Mouse (Mus musculus) MEL (cell line): Measurements from ENCODE around the gene Spag17. TPM values are rescaled to one million over a fixed set of nuclear protein-coding genes. Genes with fewer than 3 reads are reported as not detected.
A peak's percentile ranks its signal among the peaks of the same experiment; 100 is the strongest.

Experiments
- DNase-seq: peaks from one replicate; pipeline ENCODE4 v3.0.0; 2011; ENCODE audit warnings: low read depth, low spot score
- H3K27ac ChIP-seq: 2 replicates; pipeline ENCODE4 v1.5.1; 2012; ENCODE audit warnings: low read depth, mild to moderate bottlenecking, control low read depth, low read length, moderate library complexity; ENCODE audit not compliant: control insufficient read depth
- H3K27me3 ChIP-seq, 2 experiments: fragments of 150-350 bp in 1 of 2; sonication (generic) in 1 of 2; 2 replicates each; pipeline ENCODE4 v1.6.1; 2012; ENCODE audit warnings: low read length in 2 of 2, mild to moderate bottlenecking in 2 of 2, improper control_type of control experiment in 1 of 2, moderate library complexity in 1 of 2; ENCODE audit not compliant: insufficient read depth in 2 of 2, control insufficient read depth in 1 of 2
- H3K36me3 ChIP-seq, 2 experiments: 2 replicates each; pipeline ENCODE4 v1.6.1; 2012 to 2014; ENCODE audit warnings: low read length in 2 of 2, improper control_type of control experiment in 1 of 2, inconsistent platforms in 1 of 2, mild to moderate bottlenecking in 1 of 2; ENCODE audit not compliant: insufficient read depth in 2 of 2, control insufficient read depth in 1 of 2
- H3K4me1 ChIP-seq, 2 experiments: fragments of 150-350 bp in 1 of 2; sonication (generic) in 1 of 2; 2 replicates each; pipeline ENCODE4 v1.6.1; 2012; ENCODE audit warnings: low read length in 2 of 2, improper control_type of control experiment in 1 of 2, mild to moderate bottlenecking in 1 of 2; ENCODE audit not compliant: insufficient read depth in 2 of 2, control insufficient read depth in 1 of 2
- H3K4me3 ChIP-seq, 2 experiments: fragments of 150-350 bp in 1 of 2; sonication (generic) in 1 of 2; 2 replicates each; pipeline ENCODE4 v1.5.1; 2012; ENCODE audit warnings: low read depth in 2 of 2, low read length in 2 of 2, mild to moderate bottlenecking in 2 of 2, moderate library complexity in 2 of 2, control low read depth in 1 of 2, improper control_type of control experiment in 1 of 2; ENCODE audit not compliant: control insufficient read depth in 1 of 2, insufficient read depth in 1 of 2
- H3K79me2 ChIP-seq: 2 replicates; pipeline ENCODE4 v1.6.1; 2012; ENCODE audit warnings: mild to moderate bottlenecking, low read length, moderate library complexity; ENCODE audit not compliant: control insufficient read depth, poor library complexity, insufficient read depth
- H3K9ac ChIP-seq: 2 replicates; pipeline ENCODE4 v1.6.1; 2012; ENCODE audit warnings: low read depth, mild to moderate bottlenecking, control low read depth, low read length, moderate library complexity; ENCODE audit not compliant: control insufficient read depth, poor library complexity, severe bottlenecking
- H3K9me3 ChIP-seq: fragments of 150-350 bp; sonication (generic); replicated peaks from 2 replicates; pipeline ENCODE4 v1.6.1; 2012; ENCODE audit warnings: mild to moderate bottlenecking, low read length, improper control_type of control experiment, moderate library complexity; ENCODE audit not compliant: insufficient read depth
- BHLHE40 ChIP-seq: IDR thresholded peaks from 2 replicates; pipeline ENCODE4 v1.6.1; 2012; ENCODE audit warnings: low read depth, mild to moderate bottlenecking, inconsistent platforms, low read length, improper control_type of control experiment, borderline replicate concordance
- CTCF ChIP-seq, 3 experiments: IDR thresholded peaks in 2 of 3; conservative IDR thresholded peaks in 1 of 3; 2 replicates each; pipeline ENCODE4 v1.5.1; 2011 to 2012; ENCODE audit warnings: low read length in 3 of 3, low read depth in 2 of 3, mild to moderate bottlenecking in 2 of 3, improper control_type of control experiment in 1 of 3, inconsistent platforms in 1 of 3, mixed read lengths in 1 of 3, moderate library complexity in 1 of 3; ENCODE audit not compliant: control insufficient read depth in 1 of 3, insufficient read depth in 1 of 3, poor library complexity in 1 of 3, severe bottlenecking in 1 of 3
- E2F4 ChIP-seq: IDR thresholded peaks from 2 replicates; pipeline ENCODE4 v1.6.1; 2011; ENCODE audit warnings: low read depth, low read length, improper control_type of control experiment, borderline replicate concordance
- ELF1 ChIP-seq: IDR thresholded peaks from 2 replicates; pipeline ENCODE4 v1.6.1; 2014; ENCODE audit warnings: low read depth, mild to moderate bottlenecking, inconsistent platforms, low read length, improper control_type of control experiment, moderate library complexity
- EP300 ChIP-seq, 2 experiments: IDR thresholded peaks; 2 replicates each; pipeline ENCODE4 v1.6.1; 2011; ENCODE audit warnings: improper control_type of control experiment in 2 of 2, low read length in 2 of 2, low read depth in 1 of 2, mild to moderate bottlenecking in 1 of 2
- ETS1 ChIP-seq: IDR thresholded peaks from 2 replicates; pipeline ENCODE4 v1.6.1; 2012; ENCODE audit warnings: low read depth, mild to moderate bottlenecking, inconsistent platforms, low read length, improper control_type of control experiment, moderate library complexity
- GABPA ChIP-seq: IDR thresholded peaks from 2 replicates; pipeline ENCODE4 v1.6.1; 2012; ENCODE audit warnings: low read depth, mild to moderate bottlenecking, inconsistent platforms, low read length, improper control_type of control experiment, moderate library complexity
- HCFC1 ChIP-seq: IDR thresholded peaks from 2 replicates; pipeline ENCODE4 v1.6.1; 2012; ENCODE audit warnings: low read depth, mild to moderate bottlenecking, inconsistent platforms, low read length, improper control_type of control experiment, moderate library complexity
- JUND ChIP-seq: IDR thresholded peaks from 2 replicates; pipeline ENCODE4 v1.6.1; 2011; ENCODE audit warnings: low read depth, mild to moderate bottlenecking, improper control_type of control experiment, low read length
- KAT2A ChIP-seq: conservative IDR thresholded peaks from 2 replicates; pipeline ENCODE4 v1.6.1; 2012; ENCODE audit warnings: low read depth, low read length, improper control_type of control experiment, inconsistent platforms
- MAFK ChIP-seq: IDR thresholded peaks from 2 replicates; pipeline ENCODE4 v1.6.1; 2011; ENCODE audit warnings: low read depth, mild to moderate bottlenecking, low read length, improper control_type of control experiment, borderline replicate concordance
- POLR2A ChIP-seq, 2 experiments: IDR thresholded peaks; 2 replicates each; pipeline ENCODE4 v1.6.1; 2011 to 2012; ENCODE audit warnings: low read length in 2 of 2, mild to moderate bottlenecking in 2 of 2, control low read depth in 1 of 2, improper control_type of control experiment in 1 of 2, low read depth in 1 of 2, moderate library complexity in 1 of 2; ENCODE audit not compliant: control insufficient read depth in 1 of 2, insufficient read depth in 1 of 2, poor library complexity in 1 of 2
- POLR2AphosphoS5 ChIP-seq: IDR thresholded peaks from 2 replicates; pipeline ENCODE4 v1.6.1; 2012; ENCODE audit warnings: low read depth, borderline replicate concordance, mild to moderate bottlenecking, inconsistent platforms, low read length, moderate library complexity, mixed read lengths
- RAD21 ChIP-seq: IDR thresholded peaks from 2 replicates; pipeline ENCODE4 v1.6.1; 2011; ENCODE audit warnings: mild to moderate bottlenecking, low read depth, low read length, improper control_type of control experiment
- RCOR1 ChIP-seq: IDR thresholded peaks from 2 replicates; pipeline ENCODE4 v1.6.1; 2012; ENCODE audit warnings: low read depth, mild to moderate bottlenecking, inconsistent platforms, low read length, improper control_type of control experiment
- SMC3 ChIP-seq: IDR thresholded peaks from 2 replicates; pipeline ENCODE4 v1.6.1; 2011; ENCODE audit warnings: low read depth, low read length, improper control_type of control experiment
- TCF12 ChIP-seq: IDR thresholded peaks from 2 replicates; pipeline ENCODE4 v1.6.1; 2014; ENCODE audit warnings: low read depth, mild to moderate bottlenecking, inconsistent platforms, low read length, improper control_type of control experiment, moderate library complexity
- USF1 ChIP-seq: IDR thresholded peaks from 2 replicates; pipeline ENCODE4 v1.6.1; 2014; ENCODE audit warnings: low read depth, mild to moderate bottlenecking, inconsistent platforms, low read length, improper control_type of control experiment, moderate library complexity
- ZKSCAN1 ChIP-seq: IDR thresholded peaks from 2 replicates; pipeline ENCODE4 v1.6.1; 2012; ENCODE audit warnings: low read depth, mild to moderate bottlenecking, inconsistent platforms, low read length, improper control_type of control experiment, moderate library complexity
- ZMIZ1 ChIP-seq: IDR thresholded peaks from 2 replicates; pipeline ENCODE4 v1.6.1; 2012; ENCODE audit warnings: low read depth, mild to moderate bottlenecking, inconsistent platforms, low read length, improper control_type of control experiment, moderate library complexity
- polyA plus RNA-seq, 2 experiments: library from polyadenylated mRNA; stranded (reverse) in 1 of 2; unstranded in 1 of 2; fragments of >175 nt in 1 of 2; fragments of >200 nt in 1 of 2; gene quantifications; 2 replicates each; pipeline versions ENCODE4 v1.2.1 to v1.2.4; 2012; ENCODE audit warnings: low replicate concordance in 2 of 2, low read depth in 1 of 2; ENCODE audit not compliant: insufficient read length in 2 of 2, insufficient read depth in 1 of 2, missing spikeins in 1 of 2
- total RNA-seq: library from RNA; depleted of rRNA; stranded (reverse); fragments of 300-350 nt; gene quantifications from 2 replicates; pipeline ENCODE4 v1.2.3, GENCODE M21; 2012

Gene Spag17
- total and polyA plus RNA-seq, 3 experiments, result 0.04 TPM; not detected in 2

DNA sequence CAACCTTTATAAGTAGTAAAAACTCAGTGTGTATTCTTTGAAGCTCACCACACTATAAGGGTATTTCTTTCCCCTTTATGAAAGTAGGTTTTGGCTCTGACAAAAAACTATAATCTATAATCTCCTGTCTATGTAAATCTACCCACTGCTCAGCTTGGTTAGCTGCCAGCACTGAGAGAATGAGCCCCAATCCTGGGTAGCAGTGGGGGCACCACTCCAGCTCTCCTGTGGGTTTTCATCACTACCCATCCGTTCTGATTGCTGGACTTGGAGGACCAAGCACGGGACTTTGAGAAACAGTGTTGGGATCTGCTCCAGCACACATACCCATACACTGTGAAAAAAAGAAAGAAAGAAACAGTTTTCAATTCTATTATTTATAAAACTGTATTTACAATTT lies 236.8 kb downstream of the Spag17 start:
- H3K9ac ChIP-seq, result no peak overlapping the region
- H3K36me3 ChIP-seq, result no peaks in the 10 kb centered on the region
- no peaks in the 10 kb centered on the region for H3K79me2 ChIP-seq
- TF ChIP-seq POLR2AphosphoS5, result no peak
- TF ChIP-seq ZKSCAN1, result no peak
- TF ChIP-seq ELF1, result no peak
- no peak for TF ChIP-seq ETS1
- TF ChIP-seq USF1, result no peak
- no peak for TF ChIP-seq KAT2A
- no peak for TF ChIP-seq BHLHE40
- TF ChIP-seq CTCF (IDR thresholded peaks at IDR 0.05 in 2 of 3, conservative IDR thresholded peaks at IDR 0.05 in 1 of 3; ENCODE audit: control insufficient read depth in 1 of 3, insufficient read depth in 1 of 3, low read depth in 2 of 3, low read length in 3 of 3, poor library complexity in 1 of 3, severe bottlenecking in 1 of 3), result no peak
- no peak for TF ChIP-seq RCOR1
- TF ChIP-seq RAD21, result no peak
- TF ChIP-seq POLR2A (IDR thresholded peaks at IDR 0.05; ENCODE audit: control insufficient read depth in 1 of 2, insufficient read depth in 1 of 2, low read depth in 1 of 2, low read length in 2 of 2, poor library complexity in 1 of 2), result no peak
- TF ChIP-seq JUND, result no peak
- TF ChIP-seq GABPA, result no peak
- TF ChIP-seq EP300 (IDR thresholded peaks at IDR 0.05; ENCODE audit: low read depth in 1 of 2, low read length in 2 of 2), result no peak
- TF ChIP-seq SMC3, result no peak
- TF ChIP-seq ZMIZ1, result no peak
- TF ChIP-seq HCFC1, result no peak
- TF ChIP-seq TCF12, result no peak
- TF ChIP-seq MAFK, result no peak
- no peak for DNase-seq
- no peak overlapping the region for H3K27ac ChIP-seq
- H3K4me1 ChIP-seq, result no peaks in the 10 kb centered on the region
- H3K27me3 ChIP-seq, result no peaks in the 10 kb centered on the region; a peak in 2 of 4 replicates
- H3K4me3 ChIP-seq, result no peak overlapping the region
- no peaks in the 10 kb centered on the region for H3K9me3 ChIP-seq

DNA sequence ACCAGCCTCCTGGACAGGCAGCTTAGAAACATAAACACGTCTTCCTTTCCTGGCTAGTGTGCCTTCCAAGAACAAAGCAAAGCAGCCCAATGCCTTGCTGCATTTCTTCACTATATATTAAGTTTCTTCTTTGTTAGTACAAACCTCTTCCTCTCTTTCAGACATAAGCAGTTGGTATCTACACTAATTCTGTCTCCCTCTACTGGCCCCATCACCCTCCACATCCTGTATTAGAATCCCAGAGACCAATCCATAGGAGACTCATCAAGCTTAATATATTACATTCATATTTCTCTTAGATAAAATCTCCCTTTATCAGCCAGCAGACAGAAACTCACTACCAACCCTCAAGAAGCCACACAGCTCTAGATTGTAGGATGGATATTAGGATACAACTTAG lies 237.2 kb downstream of the Spag17 start:
- Histone ChIP-seq H3K9ac (no peak overlapping the region), H3K27ac (no peak overlapping the region), H3K36me3 (no peaks in the 10 kb centered on the region), H3K9me3 (no peaks in the 10 kb centered on the region), H3K4me1 (no peaks in the 10 kb centered on the region), H3K4me3 (no peak overlapping the region), H3K27me3 (no peaks in the 10 kb centered on the region), H3K79me2 (no peaks in the 10 kb centered on the region)
- DNase-seq, result peak; percentile 25
- peak in 1 of 3 experiments; percentile 8; a peak in 1 of 6 replicates for TF ChIP-seq CTCF (IDR thresholded peaks at IDR 0.05 in 2 of 3, conservative IDR thresholded peaks at IDR 0.05 in 1 of 3; ENCODE audit: control insufficient read depth in 1 of 3, insufficient read depth in 1 of 3, low read depth in 2 of 3, low read length in 3 of 3, poor library complexity in 1 of 3, severe bottlenecking in 1 of 3)
- no peak for TF ChIP-seq E2F4
